Mouse (Mus musculus) lung, embryonic 15.5 days (tissue): Measurements from ENCODE around the gene Gm12184. TPM values are rescaled to one million over a fixed set of nuclear protein-coding genes. Genes with fewer than 3 reads are reported as not detected.

ENCODE experiments used
- ATAC-seq: fragments of 200-750 bp; cut with Nextera tagmentation; 2 replicates; pipeline ENCODE4 v1.8.0; 2017; ENCODE audit warnings: moderate number of reproducible peaks, borderline replicate concordance; ENCODE audit not compliant: low FRiP score, low TSS enrichment; ENCODE audit errors: extremely low read depth
- H3K27ac ChIP-seq: fragments of 300-500 bp; sonication (generic); 2 replicates; pipeline ENCODE4 v1.5.1; 2015; ENCODE audit warnings: moderate library complexity, mild to moderate bottlenecking, inconsistent platforms
- H3K27me3 ChIP-seq: fragments of 300-500 bp; sonication (generic); 2 replicates; pipeline ENCODE4 v1.6.1; 2015; ENCODE audit warnings: inconsistent platforms
- H3K36me3 ChIP-seq: fragments of 300-500 bp; sonication (generic); 2 replicates; pipeline ENCODE4 v1.6.1; 2015; ENCODE audit warnings: inconsistent platforms
- H3K4me1 ChIP-seq: fragments of 300-500 bp; sonication (generic); 2 replicates; pipeline ENCODE4 v1.6.1; 2015; ENCODE audit warnings: inconsistent platforms
- H3K4me2 ChIP-seq: fragments of 300-500 bp; sonication (generic); 2 replicates; pipeline ENCODE4 v1.6.1; 2015; ENCODE audit warnings: inconsistent platforms, mild to moderate bottlenecking, moderate library complexity
- H3K4me3 ChIP-seq: fragments of 300-500 bp; sonication (generic); 2 replicates; pipeline ENCODE4 v1.5.1; 2015; ENCODE audit warnings: mild to moderate bottlenecking, inconsistent platforms
- H3K9ac ChIP-seq: fragments of 300-500 bp; sonication (generic); 2 replicates; pipeline ENCODE4 v1.6.1; 2015; ENCODE audit warnings: inconsistent platforms
- H3K9me3 ChIP-seq: fragments of 300-500 bp; sonication (generic); 2 replicates; pipeline ENCODE4 v1.6.1; 2016; ENCODE audit warnings: inconsistent platforms
- WGBS: fragments of 180-500 bp; shearing (Covaris S2); methylation state at CpG from one replicate; pipeline ENCODE4 v1.1.7; 2015; 5-methylcytosine and 5-hydroxymethylcytosine counted together
- polyA plus RNA-seq: library from polyadenylated mRNA; unstranded; fragments of >200 nt; fragmentation: Nextera tagmentation; extraction: Ambion mirVana; gene quantifications from 2 replicates; pipeline ENCODE4 v1.2.1, GENCODE M21; 2015

Gm12184 gene
- polyA plus RNA-seq, 1 experiment from 2014 or later = 3.0 TPM

GRCm38 (mm10) chr11:48806856-48807562 is 19.4 kb downstream of the Gm12184 start:
- Histone ChIP-seq H3K9ac (no peak overlapping the region), H3K4me2 (no peak overlapping the region), H3K36me3 (peaks cover 99% of the 10 kb centered on the region), H3K27ac (no peak overlapping the region), H3K27me3 (no peaks in the 10 kb centered on the region), H3K4me3 (no peak overlapping the region), H3K9me3 (no peaks in the 10 kb centered on the region), H3K4me1 (peaks cover 17% of the 10 kb centered on the region)
- WGBS = 60% methylated on average over 21 of the region's 21 CpGs
- peak; percentile 28; the same call in 1 of the 2 replicates for ATAC-seq

DNA sequence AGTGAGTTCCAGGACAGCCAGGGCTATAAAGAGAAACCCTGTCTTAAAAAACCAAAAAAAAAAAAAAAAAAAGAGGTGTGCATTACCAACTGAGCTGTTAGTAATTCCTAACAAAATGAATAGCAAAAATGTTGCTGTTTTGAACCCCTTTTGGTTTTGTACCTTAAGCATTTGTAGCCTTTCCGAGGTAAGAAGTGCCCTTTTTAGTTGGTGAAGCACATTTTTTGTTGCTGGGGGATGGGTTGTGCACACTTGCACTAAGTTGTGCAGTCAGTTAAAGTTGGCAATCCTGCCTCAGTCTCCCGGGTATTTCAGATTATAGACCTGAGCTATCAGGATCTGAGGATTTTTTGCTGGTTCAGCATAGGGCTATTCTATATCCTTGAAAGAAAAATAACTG is 21.5 kb downstream of the Gm12184 start:
- WGBS = 75% methylated on average over 2 of the region's 2 CpGs
- H3K9me3 ChIP-seq = no peaks in the 10 kb centered on the region

DNA sequence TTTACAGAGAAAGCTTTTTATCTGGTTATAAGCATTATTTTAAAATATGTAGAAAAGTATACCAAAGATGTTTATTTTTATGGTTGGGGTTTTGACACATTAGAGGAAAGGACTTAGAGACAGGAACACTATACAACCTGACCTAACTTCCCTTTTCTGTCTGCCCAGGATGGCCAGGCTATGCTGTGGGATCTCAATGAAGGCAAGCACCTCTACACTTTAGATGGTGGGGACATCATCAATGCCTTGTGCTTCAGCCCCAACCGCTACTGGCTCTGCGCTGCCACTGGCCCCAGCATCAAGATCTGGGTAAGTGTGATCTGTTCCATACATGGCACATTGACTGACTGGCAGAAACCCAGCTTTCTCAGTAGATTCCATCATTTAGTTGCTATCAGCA is 22.5 kb downstream of the Gm12184 start:
- no peak overlapping the region for H3K4me2 ChIP-seq
- no peaks in the 10 kb centered on the region for H3K9me3 ChIP-seq
- no peak overlapping the region for H3K4me3 ChIP-seq
- peaks cover 25% of the 10 kb centered on the region for H3K4me1 ChIP-seq
- H3K9ac ChIP-seq = no peak overlapping the region
- no peak for ATAC-seq
- no peaks in the 10 kb centered on the region for H3K27me3 ChIP-seq
- H3K27ac ChIP-seq = no peak overlapping the region
- H3K36me3 ChIP-seq = peaks cover 76% of the 10 kb centered on the region
- WGBS = 95% methylated on average over 2 of the region's 2 CpGs

More for the DNA sequence above, 21.5 kb downstream of the Gm12184 start:
- ATAC-seq = no peak
- H3K27me3 ChIP-seq = no peaks in the 10 kb centered on the region
- H3K4me2 ChIP-seq = no peak overlapping the region
- no peak overlapping the region for H3K9ac ChIP-seq
- H3K4me1 ChIP-seq = peaks cover 24% of the 10 kb centered on the region
- no peak overlapping the region for H3K4me3 ChIP-seq
- no peak overlapping the region for H3K27ac ChIP-seq
- peaks cover 85% of the 10 kb centered on the region for H3K36me3 ChIP-seq

DNA sequence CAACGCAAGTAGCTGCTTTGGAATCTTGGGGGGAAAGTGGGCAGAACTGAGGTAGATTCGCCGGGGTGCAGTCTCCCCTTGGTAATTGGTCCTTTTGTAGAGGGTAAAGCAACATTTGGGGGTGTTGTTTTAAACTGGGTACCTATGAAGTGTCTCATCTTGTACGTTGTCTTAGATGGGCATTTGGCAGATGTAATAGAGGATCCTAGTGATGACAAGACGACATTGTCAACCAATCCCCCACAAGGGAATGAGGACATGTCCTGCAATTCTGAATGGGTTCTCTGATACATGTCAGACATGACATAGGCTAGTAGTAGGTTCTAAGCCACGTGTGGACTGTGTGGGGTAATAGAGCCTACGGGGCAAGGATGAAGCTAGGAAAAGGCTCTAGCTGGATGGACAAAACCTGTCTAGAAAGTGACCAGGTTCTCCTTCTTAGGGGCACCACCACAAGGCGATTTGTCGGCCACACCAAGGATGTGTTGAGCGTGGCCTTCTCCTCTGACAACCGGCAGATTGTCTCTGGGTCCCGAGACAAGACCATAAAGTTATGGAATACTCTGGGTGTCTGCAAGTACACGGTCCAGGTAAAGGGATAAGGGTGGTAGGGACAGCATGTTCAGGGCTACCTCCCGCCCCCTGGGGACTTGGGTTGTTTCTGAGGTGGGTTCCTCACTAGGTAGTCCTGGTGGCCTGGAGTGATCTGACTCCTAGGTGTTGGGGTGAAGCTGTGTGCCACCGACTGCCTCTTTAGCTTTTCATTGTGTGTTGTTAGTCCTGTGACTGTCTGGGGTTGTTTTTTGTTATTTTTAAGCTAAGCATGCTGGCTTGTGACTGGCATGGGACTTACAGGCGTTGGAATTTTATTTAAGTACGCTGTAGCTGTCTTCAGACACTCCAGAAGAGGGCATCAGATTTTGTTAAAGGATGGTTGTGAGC is 24.4 kb downstream of the Gm12184 start:
- Histone ChIP-seq H3K4me1 (peaks cover 35% of the 10 kb centered on the region), H3K27ac (no peak overlapping the region), H3K27me3 (no peaks in the 10 kb centered on the region), H3K36me3 (peaks cover 57% of the 10 kb centered on the region), H3K4me3 (peak overlapping the region; percentile 76), H3K9me3 (no peaks in the 10 kb centered on the region), H3K9ac (peak overlapping the region; percentile 77), H3K4me2 (peak overlapping the region; percentile 76)
- WGBS = 60% methylated on average over 17 of the region's 17 CpGs
- ATAC-seq = no peak

DNA sequence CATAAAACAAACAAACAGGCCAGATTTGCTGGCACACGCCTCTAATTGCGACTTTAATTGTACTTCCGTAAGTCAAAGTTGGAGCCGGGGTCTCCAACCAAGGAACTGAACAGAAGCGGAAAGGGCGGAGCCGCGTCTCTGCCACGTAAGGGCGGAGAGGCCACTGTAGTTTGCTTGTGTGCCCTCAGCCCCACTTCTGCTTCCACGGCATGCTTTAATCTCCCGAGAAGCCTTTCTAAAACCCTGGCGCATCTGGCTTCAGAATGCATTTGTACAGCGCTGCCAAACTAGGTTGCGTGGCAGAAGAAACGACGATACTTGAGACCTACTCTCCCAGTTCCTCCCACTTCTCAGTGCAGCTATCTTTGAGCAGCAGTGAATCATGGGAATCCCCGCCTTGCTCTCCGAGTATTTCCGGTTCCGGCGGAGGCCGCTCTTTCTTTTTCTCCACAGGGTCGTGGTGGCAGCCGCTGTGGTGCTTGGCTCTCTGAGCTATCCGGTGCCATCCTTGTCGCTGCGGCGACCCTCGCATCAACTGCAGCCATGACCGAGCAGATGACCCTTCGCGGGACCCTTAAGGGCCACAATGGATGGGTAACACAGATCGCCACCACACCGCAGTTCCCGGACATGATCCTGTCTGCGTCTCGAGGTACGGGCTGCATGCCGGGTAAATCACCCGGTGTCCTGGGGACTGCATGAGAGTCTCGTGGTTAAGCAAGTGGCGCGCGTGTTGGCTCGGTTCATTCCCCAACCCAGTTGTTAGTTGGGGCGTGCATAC is 26.3 kb downstream of the Gm12184 start, which contains the start of gene Rack1:
Gene Rack1 (plus strand): TSS at position 412 of the 781 bp plus-strand sequence.
- peak; percentile 90 for ATAC-seq
- Histone ChIP-seq H3K4me3 (peak within 1 kb of the TSS; percentile 76), H3K4me1 (peaks cover 35% of the 10 kb centered on the region), H3K27ac (peak within 1 kb of the TSS; percentile 99), H3K9me3 (no peaks in the 10 kb centered on the region), H3K9ac (peak within 1 kb of the TSS; percentile 77), H3K27me3 (no peaks in the 10 kb centered on the region), H3K36me3 (peaks cover 37% of the 10 kb centered on the region), H3K4me2 (peak within 1 kb of the TSS; percentile 76)
- WGBS = under 1% methylated on average over 47 of the region's 47 CpGs

DNA sequence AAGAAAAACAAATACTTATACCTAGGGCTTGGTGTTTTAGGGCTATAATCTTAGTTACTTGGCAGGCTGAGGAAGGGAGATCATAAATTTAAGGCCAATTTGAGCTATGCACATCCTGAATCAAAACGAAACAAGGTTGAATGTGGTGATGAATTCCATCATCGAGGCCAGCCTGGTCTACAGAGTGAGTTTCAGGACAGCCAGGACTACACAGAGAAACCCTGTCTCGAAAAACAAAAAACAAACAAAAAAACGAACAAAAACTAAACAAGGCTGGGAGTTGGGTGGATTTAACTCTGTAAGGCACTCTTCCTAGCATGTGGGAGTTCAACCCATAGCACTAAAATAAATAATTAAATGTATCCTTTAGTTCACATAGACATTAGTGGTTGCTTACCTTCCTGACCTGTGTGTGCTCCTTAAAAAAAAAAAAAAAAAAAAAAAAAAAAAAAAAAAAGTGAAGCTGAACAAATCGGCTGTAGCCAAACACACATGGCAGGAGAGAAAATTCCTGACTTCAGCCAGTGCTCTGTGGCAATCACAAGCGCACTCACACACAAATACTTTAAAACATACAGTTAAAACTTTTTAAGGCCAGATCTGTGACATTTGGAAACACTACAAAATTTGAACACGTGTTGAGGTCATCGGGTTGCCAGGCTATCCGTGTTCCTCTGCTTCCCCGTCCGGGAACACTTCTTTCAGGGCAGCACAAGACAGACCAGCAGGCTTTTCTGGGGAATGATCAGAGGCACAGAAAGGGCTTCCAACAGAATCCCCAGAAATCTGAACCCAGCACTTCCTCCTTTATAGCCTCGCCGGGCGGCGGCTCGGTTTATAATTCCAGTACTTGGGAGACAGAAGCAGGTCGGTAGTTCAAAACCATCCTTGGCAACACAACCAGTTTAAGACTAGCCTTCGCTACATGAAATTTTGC is 27.2 kb downstream of the Gm12184 start:
- H3K4me1 ChIP-seq = peaks cover 35% of the 10 kb centered on the region
- peak overlapping the region; percentile 77 for H3K9ac ChIP-seq
- peak overlapping the region; percentile 99 for H3K27ac ChIP-seq
- peaks cover 28% of the 10 kb centered on the region for H3K36me3 ChIP-seq
- peak overlapping the region; percentile 76 for H3K4me2 ChIP-seq
- WGBS = 6% methylated on average over 18 of the region's 18 CpGs
- no peaks in the 10 kb centered on the region for H3K27me3 ChIP-seq
- no peaks in the 10 kb centered on the region for H3K9me3 ChIP-seq
- ATAC-seq = peak; percentile 38; the same call in 1 of the 2 replicates
- H3K4me3 ChIP-seq = peak overlapping the region; percentile 76

GRCm38 (mm10) chr11:48798308-48798707 is 28.1 kb downstream of the Gm12184 start:
- Histone ChIP-seq H3K9ac (no peak overlapping the region), H3K27me3 (no peaks in the 10 kb centered on the region), H3K9me3 (no peaks in the 10 kb centered on the region), H3K27ac (no peak overlapping the region), H3K36me3 (peaks cover 19% of the 10 kb centered on the region), H3K4me1 (peaks cover 31% of the 10 kb centered on the region), H3K4me3 (no peak overlapping the region), H3K4me2 (peak overlapping the region; percentile 76)
- ATAC-seq = no peak
- 66% methylated on average over 7 of the region's 7 CpGs for WGBS

- Histone ChIP-seq H3K36me3 (peaks cover 9% of the 10 kb centered on the region), H3K4me2 (no peak overlapping the region), H3K4me1 (peaks cover 21% of the 10 kb centered on the region), H3K9ac (no peak overlapping the region), H3K9me3 (no peaks in the 10 kb centered on the region), H3K27me3 (no peaks in the 10 kb centered on the region), H3K27ac (no peak overlapping the region), H3K4me3 (no peak overlapping the region)
- WGBS = 76% methylated on average over 5 of the region's 5 CpGs
- no peak for ATAC-seq
Observed at GRCm38 (mm10) chr11:48797287-48797686, 29.2 kb downstream of the Gm12184 start.

- Histone ChIP-seq H3K27me3 (no peaks in the 10 kb centered on the region), H3K27ac (no peak overlapping the region), H3K36me3 (no peaks in the 10 kb centered on the region), H3K9ac (no peak overlapping the region), H3K4me2 (no peak overlapping the region), H3K9me3 (no peaks in the 10 kb centered on the region), H3K4me3 (no peak overlapping the region), H3K4me1 (peaks cover 11% of the 10 kb centered on the region; the same call in 1 of the 2 replicates)
- no peak for ATAC-seq
- WGBS = 71% methylated on average over 4 of the region's 4 CpGs
Observed at GRCm38 (mm10) chr11:48796290-48796689, 30.2 kb downstream of the Gm12184 start.

- Histone ChIP-seq H3K9ac (no peak overlapping the region), H3K4me3 (no peak overlapping the region), H3K4me1 (peaks cover 15% of the 10 kb centered on the region; the same call in 1 of the 2 replicates), H3K9me3 (no peaks in the 10 kb centered on the region), H3K27ac (no peak overlapping the region), H3K36me3 (no peaks in the 10 kb centered on the region), H3K4me2 (no peak overlapping the region), H3K27me3 (no peaks in the 10 kb centered on the region)
- 81% methylated on average over 7 of the region's 7 CpGs for WGBS
- no peak for ATAC-seq
Observed at GRCm38 (mm10) chr11:48795221-48795620, 31.2 kb downstream of the Gm12184 start.
